Mouse (Mus musculus): Measurements from ENCODE around the gene Srgap2. TPM values are rescaled to one million over a fixed set of nuclear protein-coding genes. Genes with fewer than 3 reads are reported as not detected.
"Not testable (repeated sequence)": the region's sequence is repeated elsewhere in the genome, so short reads cannot be mapped to it uniquely, and the experiment has no call there.

Gene Srgap2
- total RNA-seq, 2 experiments from 2014 or later: 82.7 to 83.7 TPM

DNA sequence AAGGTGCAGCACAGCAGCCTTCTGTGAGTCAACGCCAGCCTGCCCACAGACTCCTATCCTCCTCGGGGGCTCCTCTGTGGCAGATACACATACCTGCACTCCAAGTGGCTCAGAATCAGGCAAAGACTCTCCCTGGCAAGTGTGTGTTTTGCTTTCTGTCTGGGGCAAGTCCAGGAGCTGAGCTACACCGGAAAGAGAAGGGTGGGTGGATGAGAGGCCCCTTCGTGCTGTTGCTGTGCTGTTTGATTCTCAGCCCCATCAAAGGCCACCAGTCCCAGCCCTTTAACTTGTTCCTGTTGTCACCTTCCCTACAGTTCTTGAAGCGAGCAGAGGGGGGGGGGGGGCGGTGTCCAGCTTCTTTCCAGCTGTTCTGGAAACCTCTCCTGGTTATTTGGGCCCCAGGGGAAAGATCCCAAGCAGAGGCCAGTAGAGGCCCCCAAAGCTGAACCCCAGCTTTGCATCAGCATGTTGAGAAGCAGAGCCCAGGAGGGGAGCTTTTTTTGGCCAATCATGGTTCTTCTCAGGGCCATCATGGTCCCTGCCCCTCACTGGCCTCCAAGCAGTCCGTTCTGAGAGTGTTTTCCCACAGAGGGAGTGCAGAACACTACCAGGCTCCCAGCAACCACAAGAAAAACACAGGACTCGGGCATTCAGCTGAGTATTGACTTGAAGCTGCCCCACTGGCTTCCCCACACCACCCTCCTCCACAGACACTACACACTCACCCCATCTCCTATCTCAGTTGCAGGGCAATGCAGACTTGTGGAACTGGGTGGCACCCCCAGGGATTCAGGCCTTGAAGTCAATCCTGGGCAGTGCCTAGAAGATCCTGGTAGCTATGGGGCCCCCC is 248.3 kb downstream of the Srgap2 start:
- intact Hi-C loops (cut with DNase I): no loop called here
- no peak for DNase-seq (ENCODE audit: low spot score in 2 of 2)

DNA sequence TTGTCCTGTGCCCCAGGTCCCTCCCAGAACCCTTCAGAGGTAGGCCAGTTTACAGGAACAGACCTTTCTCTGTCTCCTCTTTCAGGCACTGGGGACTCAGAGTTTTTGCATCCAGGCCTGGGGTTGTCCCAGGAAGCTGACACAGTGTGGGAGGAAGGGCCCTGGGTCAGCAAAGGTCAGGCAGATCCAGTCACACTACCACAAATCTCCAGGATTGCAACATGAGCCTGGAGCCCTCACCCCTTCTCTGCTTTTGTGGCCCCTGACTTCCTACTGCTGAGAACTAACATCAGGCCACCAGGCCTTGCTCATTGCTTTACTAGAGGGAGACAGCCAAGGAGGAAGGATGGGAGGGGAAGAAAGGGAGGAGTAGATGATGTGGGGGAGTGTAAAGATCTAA is 250.3 kb downstream of the Srgap2 start:
- intact Hi-C loops (cut with DNase I): no loop called here
- DNase-seq (ENCODE audit: low spot score in 2 of 2): no peak

DNA sequence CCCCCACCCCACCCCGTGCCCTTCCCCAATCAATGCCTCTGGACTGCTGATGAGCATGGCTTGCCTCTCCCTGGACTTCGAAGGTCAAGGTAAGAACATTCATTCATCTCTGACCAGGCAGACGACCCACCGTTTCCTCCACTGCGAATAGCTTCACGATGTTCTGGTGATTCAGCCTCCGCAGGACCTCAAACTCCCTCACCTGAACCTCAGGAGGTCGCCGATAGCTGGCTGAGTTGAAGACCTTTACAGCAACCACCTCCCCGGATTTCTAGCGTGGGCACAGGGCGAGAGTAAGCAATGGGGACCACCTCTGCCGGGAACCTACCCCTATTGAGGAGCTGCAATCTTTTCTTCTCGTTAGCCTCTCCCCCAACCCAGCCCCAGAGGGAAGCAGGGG is 251.6 kb downstream of the Srgap2 start:
- intact Hi-C loops (cut with DNase I): no loop called here

DNA sequence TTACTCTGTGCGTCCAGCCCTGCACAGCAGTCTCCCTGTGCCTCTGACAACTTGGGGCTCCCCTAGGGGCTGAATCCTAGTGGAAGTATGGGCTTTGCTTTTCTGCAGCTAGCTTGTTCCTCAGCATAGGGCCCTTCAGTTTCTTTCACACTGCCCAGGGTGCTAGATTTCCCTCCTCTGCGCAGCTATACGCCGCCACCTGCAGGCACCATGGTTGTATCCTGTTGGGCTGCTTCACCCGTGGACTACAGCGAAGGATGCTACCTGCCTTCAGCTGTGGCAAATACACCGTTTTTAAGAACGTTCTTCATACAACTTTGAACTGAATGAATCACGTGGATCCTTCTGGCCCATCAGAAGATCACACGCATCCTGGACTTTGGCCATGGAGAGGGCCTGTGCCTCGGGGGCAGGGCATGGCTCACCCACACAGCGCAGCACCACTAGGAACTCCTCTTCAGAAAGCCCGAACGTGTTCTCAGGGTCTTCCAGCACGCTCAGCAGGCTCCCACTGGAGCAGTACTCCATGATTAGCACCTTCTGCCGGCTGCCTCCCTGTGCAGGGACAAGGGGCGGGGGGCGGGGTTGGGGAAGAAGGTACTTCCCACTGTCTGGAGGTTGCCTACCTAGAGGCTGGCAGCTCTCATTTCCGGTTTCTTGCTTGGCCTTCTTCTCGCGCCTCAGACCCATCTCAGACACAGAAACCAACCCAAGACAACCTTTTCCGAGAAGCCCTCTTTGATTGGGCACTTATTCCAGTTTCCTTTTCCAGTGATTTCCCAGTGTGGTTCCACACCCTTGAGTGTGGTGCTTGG is 252.2 kb downstream of the Srgap2 start:
- intact Hi-C loops (cut with DNase I): no loop called here
- DNase-seq (ENCODE audit: low spot score in 2 of 2): no peak

More for the DNA sequence above, 251.6 kb downstream of the Srgap2 start:
- no peak for DNase-seq (ENCODE audit: low spot score in 2 of 2)

DNA sequence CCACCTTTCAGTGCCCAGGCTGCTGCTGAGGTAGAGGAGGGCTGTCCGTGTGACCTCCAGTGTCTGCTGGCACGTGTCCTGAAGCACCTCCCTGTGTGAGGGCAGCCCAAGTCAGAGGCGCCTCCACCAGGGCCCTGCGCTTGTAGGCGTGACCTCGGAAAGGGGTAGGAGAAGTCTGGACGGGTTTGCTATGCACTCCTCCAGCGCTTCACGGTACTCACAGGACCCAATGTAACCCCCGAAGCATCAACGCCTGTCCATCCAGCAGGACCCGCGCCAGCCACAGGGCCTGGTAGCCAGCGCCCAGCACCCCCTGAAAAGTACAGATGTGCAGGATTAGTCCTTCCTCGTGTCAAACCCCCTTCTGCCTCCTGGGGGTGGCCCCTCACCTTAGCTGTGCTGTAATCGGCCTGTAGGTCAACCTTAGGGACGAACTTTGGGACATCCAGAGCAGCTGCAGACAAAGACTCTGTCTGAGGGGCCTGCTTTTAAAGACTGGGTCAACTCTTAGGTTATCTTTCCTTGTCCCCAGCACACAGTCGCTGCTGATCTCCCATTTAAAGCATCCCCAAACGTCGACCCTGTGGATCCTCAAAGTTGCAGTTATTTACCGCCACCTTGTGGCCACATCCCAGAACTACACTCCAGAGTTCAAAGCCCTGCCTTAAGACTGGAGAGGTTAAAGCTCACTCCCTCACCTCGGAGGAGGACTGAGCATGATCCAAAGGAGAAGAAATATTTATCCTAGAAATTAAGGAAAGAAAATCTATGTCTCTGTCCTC is 257.2 kb downstream of the Srgap2 start:
- DNase-seq (ENCODE audit: low spot score in 2 of 2): peak; percentile 77 to 81
- intact Hi-C loops (cut with DNase I): loop anchor here (2.0 to 5.0 kb wide), 2 partner anchors 393 to 473 kb away; no protein-coding TSS in a partner anchor

DNA sequence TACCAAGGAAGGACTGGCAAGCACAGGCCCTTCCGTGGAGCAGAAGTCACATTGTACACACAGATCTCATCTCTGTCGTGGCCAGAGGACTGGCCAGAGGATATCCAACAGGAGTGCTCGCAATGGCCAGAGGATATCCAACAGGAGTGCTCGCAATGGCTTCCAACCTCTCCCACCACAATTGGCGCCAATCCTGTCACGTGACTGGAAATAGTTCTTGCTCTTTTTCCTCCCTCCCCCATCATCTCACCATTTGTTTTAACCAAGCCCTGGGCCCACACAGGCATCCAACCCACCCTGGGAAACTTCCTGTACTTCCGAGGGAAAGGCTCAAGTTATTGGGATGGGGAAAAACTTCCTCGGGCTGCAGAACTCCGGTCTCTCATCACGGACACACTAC is 258.4 kb downstream of the Srgap2 start:
- intact Hi-C loops (cut with DNase I): loop anchor here (5.0 kb wide), 1 partner anchor 391 kb away; no protein-coding TSS in a partner anchor
- no peak for DNase-seq (ENCODE audit: low spot score in 2 of 2)

DNA sequence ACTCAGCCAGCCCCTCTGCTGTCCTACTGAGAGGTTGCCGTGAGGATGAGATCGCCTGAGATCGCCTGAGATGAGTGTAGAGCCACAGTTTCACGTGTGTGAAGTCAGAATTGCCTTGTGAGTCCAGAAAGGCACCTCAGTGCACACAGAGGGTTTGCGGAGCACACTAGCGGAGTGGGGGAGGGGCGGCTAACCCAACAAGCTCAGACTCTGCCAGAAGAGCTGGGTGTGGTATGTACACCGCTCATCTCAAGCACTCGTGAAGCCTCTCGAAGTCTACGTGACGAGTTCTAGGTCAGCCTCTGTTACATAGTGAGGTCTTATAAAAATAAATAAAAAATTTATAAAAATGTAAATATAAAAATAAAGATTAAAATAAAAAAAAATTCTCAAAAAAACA is 263.2 kb downstream of the Srgap2 start:
- DNase-seq (ENCODE audit: low spot score in 2 of 2): no peak
- intact Hi-C loops (cut with DNase I): loop anchor here (5.0 kb wide), 3 partner anchors 82 to 207 kb away; no protein-coding TSS in a partner anchor

DNA sequence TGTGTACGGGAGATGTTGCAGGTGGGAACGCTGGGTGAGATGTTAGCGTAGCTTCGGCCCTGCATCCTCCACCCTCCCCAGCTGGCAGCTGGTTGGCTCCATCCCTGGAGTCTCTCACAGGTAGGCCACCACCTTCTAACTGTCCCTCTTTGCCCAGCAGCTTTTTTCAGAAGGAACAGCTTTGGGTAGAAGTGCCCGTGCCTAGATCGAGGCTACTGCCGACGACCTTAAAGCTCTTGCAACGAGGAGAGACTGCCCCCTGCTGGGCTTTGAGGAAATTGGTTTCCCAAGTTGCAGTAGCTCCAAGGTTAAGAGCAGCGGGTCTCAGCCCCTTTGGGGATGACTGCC is 266.9 kb downstream of the Srgap2 start:
- intact Hi-C loops (cut with DNase I): loop anchor here (5.0 kb wide), 3 partner anchors 78 to 203 kb away; no protein-coding TSS in a partner anchor
- DNase-seq (ENCODE audit: low spot score in 2 of 2): peak; percentile 58 to 73

DNA sequence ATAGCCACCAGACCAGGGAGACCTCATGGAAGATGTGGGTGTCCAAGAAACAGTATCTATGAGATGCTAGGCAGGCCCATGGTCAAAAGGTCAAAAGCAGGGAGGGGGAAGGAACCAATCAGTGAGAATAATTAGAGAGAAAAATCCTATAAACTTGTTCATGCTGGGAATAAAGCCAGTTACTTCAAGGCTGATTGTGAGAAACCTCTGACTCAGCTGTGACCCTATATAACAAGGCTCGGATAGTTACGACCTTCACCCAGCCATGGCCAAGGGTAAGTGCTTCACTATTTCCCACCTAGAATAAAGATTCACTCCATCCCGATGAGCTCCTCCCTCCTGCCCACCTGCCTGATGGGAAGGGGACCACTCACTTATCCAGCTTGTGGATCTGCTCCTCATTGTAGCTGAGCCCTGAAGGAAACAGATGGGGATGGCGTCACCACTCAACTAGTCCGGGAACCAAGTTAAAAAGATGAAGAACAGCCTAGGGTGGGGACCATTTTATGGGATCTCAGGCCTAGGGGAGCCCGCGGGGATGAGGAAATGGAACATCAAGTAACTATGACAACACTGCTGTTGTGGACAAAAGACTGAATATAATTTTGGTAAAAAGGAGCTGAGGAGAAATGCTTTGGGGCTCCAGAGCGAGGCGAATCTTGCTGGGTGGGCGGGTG is 267.4 kb downstream of the Srgap2 start:
- DNase-seq (ENCODE audit: low spot score in 2 of 2): no peak
- intact Hi-C loops (cut with DNase I): loop anchor here (5.0 to 10.0 kb wide), 5 partner anchors 77 to 555 kb away; no protein-coding TSS in a partner anchor

DNA sequence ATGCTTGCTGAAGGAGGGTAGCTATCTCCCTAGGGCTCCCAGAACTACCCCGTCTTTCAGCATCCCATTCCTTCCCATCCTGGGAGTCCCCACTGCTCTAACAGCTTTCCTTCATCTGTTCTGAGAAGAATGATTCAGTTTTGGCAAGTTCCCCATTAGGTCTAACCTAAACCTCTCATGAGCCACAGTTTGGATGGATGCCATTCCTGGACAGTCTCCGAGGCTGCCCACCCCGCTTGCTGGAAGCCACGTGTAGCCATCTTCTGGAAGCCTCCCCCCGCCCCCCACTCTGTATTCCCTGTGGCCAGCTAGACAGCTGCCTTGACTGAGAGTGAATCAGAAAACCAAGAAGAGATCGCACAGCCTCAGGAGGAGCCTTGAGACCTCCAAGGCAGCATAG is 269.9 kb downstream of the Srgap2 start:
- DNase-seq (ENCODE audit: low spot score in 2 of 2): no peak
- intact Hi-C loops (cut with DNase I): loop anchor here (10.0 kb wide), 2 partner anchors 272 to 552 kb away; no protein-coding TSS in a partner anchor

DNA sequence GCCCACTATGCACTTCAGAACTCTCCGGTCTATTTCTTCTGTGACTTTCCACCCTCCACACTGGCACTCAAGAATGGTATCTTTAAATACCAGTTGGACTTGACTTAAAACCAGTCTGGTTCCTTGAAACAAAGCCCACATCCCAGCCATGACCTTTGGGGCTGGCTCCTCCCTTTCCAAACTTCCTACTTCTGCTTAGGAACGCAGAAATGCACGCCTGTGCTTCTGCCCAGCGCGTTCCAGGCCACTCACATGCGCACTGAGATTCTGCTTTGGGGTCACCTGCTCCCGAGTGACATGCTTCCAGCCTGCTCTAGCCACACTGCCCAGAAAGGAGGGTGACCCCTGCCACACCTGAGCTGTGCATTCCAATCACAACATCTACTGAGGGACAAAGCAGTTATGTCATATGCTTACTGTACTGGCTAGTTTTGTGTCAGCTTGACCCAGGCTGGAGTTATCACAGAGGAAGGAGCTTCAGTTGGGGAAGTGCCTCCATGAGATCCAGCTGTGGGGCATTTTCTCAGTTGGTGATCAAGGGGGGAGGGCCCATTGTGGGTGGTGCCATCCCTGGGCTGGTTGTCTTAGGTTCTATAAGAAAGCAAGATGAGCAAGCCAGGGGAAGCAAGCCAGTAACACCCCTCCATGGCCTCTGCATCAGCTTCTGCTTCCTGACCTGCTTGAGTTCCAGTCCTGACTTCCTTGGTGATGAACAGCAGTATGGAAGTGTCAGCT is 274.5 kb downstream of the Srgap2 start:
- intact Hi-C loops (cut with DNase I): loop anchor here (10.0 kb wide), 2 partner anchors 268 to 548 kb away; no protein-coding TSS in a partner anchor
- not testable (repeated sequence) for DNase-seq (ENCODE audit: low spot score in 2 of 2)

DNA sequence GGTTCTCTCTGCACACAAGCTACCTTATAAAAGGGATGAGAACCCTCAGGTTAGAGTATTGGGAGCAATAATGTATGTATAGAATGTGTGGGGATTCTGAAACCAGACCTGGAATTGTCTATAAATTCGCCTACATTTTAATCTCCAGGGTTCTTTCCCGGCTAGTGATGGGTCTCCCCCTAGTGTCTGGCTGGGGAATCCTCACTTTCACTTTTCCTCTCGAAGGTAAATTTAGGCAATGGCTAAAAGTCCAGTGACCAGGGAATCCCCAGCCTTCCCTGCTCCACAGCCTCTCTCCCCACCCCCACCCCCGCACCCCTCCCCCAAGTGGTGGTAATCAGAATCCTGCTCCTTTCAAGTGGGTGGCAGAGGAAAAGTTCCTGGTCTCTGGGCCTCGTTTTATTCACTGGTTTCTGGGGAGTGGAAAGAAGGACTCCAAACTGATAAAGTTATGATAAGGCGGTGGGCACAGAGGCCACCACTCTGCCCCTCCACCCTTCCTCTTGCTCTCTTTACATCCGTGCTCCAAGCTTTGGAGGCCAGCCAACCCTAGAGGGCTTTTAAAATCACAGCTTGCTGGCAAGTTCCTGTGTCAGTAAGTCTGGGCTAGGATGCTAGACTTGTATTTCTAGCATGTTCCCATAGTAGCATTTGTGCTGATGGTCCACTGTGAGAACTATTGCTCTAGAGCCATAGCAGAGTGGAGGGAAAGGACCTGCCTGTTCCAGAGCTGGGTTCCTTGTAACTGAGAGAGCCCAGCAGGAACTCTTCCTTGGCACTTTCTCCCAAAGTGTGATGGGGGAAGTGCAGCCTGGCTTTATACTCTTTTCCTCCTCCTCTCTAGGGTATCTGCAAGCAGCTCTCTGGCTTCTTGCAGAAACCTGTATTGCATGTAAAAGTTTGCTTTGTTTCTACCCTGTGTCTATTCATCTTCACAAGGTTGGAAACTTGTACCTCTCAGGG is 280.4 kb downstream of the Srgap2 start:
- intact Hi-C loops (cut with DNase I): loop anchor here (2.0 to 5.0 kb wide), 4 partner anchors 36 to 184 kb away; no protein-coding TSS in a partner anchor
- peak in 1 of 2 experiments; percentile 70 for DNase-seq (ENCODE audit: low spot score in 2 of 2)

DNA sequence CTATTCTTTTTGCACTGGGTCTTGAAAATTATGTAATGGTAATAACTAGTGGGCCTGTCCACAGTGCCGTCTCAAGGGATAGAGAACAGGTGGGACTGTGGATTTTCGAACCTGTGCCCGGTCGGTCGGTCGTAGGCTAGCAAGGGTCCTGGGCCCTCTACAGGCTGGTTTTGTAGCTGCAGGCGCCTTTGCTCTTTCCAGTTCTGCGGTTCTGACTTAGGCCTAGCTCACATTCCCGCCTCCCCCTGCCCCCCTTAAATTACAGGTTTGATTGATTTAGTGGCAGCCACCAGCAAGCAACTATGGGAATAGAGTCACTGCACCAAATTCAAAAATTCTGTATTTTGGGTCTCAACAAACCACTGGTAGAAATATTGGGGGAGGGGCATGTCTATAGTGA is 281.2 kb downstream of the Srgap2 start:
- DNase-seq (ENCODE audit: low spot score in 2 of 2): peak; percentile 54 to 66
- intact Hi-C loops (cut with DNase I): loop anchor here (2.0 to 5.0 kb wide), 4 partner anchors 35 to 184 kb away; no protein-coding TSS in a partner anchor

DNA sequence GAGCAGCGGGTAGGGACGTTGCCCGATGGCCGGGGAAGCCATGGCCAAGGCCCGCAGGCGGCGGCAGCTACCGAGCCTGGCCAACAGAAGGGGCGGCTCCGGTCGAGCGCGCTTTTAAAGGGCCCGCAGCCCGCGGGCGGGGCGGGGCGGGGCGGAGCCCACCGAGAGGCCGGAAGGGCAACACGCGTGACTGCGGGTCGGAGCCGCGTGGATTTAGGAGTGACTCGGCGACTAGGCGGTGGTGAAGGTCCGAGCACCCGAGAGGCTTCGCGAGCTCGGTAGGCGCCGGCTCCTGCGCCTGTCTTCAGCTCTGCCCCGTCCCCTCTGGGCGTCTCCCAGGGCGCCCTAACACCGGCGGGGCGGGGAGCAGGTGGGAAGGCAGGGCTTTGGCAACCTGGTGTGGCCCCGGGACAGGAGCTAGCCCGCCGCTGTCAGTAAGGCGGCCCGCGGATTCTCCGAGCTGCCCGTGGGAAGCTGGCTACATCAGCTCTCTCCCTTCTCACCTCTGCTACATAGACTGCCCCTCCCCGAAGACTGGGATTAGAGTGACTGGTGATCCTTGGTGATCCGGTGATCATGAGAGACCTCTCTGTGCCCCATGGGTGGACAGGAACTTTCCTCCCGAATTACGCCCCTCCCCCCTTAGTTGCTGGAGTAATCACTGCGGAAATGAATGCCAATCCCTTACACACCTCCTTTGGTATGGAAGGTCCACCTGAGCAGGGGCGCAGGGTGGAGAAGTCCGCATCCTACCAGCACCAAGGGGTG is 281.9 kb downstream of the Srgap2 start, which contains the start of gene Rassf5:
TSS of gene Rassf5 (minus strand) at position 170 of the 768 bp plus-strand sequence.
- intact Hi-C loops (cut with DNase I): loop anchor here (5.0 kb wide), 1 partner anchor 183 kb away; no protein-coding TSS in a partner anchor

DNA sequence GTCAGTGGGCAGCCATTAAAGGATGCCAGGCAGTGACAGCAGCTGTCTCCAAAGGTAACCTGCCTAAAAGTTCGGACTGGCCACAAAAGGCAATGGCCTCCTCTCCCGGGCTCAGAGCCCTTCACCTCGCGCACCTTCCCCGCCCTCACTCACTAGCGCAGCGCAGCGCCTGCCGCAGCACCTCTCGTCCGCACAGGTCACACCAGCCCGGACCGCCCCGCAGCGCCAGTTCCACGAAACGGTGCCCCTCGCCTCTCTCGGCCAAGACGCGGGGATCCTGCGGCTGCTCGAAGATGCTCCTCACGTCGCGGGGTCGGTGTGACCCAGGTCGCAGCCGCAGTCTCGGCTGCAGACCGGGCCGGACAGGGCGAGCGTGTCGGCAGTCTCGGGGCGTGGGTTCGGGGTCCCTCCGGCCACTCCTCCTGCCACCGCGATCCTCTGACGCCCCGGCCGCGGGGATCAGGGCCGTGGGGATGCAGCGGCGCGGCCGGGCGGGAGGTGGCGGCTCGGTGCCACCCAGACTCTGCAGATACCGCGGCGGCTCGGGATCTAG is 282.5 kb downstream of the Srgap2 start:
- intact Hi-C loops (cut with DNase I): loop anchor here (5.0 kb wide), 1 partner anchor 182 kb away; no protein-coding TSS in a partner anchor
- DNase-seq (ENCODE audit: low spot score in 2 of 2): no peak

More for the DNA sequence above, 281.9 kb downstream of the Srgap2 start, which contains the start of gene Rassf5:
- peak; percentile 59 to 60 for DNase-seq (ENCODE audit: low spot score in 2 of 2)

DNA sequence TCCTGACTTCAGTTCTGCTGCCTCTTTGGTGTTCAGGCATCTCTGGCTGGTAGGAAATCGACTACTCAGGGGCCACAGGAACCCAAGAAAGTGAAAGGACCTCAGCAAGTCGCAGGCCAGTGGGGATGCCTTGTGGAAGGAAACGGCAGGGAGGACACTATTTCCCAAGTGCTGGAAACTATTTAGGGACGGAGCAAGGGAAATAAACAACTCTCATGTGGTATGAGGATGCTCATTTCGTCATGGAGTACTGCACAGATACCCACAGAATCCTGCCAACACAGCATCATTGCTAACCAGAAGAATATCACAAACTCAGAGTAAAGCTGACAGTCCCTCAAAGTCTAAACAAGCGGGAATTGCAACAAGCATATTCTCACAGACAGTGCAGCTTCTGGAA is 284.2 kb downstream of the Srgap2 start:
- intact Hi-C loops (cut with DNase I): no loop called here
- DNase-seq (ENCODE audit: low spot score in 2 of 2): no peak
